Mouse (Mus musculus): ENCODE measurements at regions not wholly inside any gene's neighbourhood (a gene's known extent, or its start where the extent isn't known, plus 50 kb on each side); places are given as distances from the start of the nearest gene placed in this dataset.

- no peak for DNase-seq
Observed at GRCm38 (mm10) chr6:52486655-52487054, 153.5 kb downstream of the Hibadh start.

- DNase-seq = no peak
Observed at GRCm38 (mm10) chr6:52487861-52488260, 152.3 kb downstream of the Hibadh start.

GRCm38 (mm10) chr6:52490264-52490775 is 149.9 kb downstream of the Hibadh start:
- DNase-seq = no peak

GRCm38 (mm10) chr6:52495301-52495700 is 144.9 kb downstream of the Hibadh start:
- no peak for DNase-seq

GRCm38 (mm10) chr6:52495855-52496254 is 144.3 kb downstream of the Hibadh start:
- no peak for DNase-seq
